Mouse (Mus musculus) cerebral cortex, adult 2 months (tissue): ENCODE measurements around the gene Rin2.

Source experiments
- WGBS: fragments of 180-500 bp; shearing (Covaris S2); methylation state at CpG from one replicate; pipeline ENCODE4 v1.1.7; 2018; 5-methylcytosine and 5-hydroxymethylcytosine counted together

Rin2 gene

GRCm38 (mm10) chr2:145683536-145683935 lies 8.5 kb downstream of the Rin2 start:
- WGBS: 50% methylated on average over 3 of the region's 3 CpGs

DNA sequence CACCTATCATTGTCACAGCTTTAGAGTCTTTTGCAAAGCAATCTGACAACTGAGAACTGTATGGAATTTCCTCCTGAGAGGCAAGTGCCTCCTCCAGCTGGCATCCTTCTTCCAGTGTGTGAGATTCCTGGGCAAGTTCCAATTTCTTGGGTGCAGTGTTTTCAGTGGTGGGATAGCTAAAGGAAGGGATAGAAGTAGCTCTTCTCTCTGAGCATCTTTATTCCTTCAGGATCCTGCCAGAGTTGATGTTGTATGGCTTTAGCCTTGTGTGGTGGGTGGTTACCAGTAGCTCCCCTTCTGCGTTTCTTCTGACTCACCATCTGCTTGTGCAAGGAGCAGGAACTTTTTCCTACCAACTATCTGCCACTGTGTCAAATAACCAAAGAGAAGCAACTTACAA lies 9.1 kb downstream of the Rin2 start:
- 39% methylated on average over 1 of the region's 1 CpGs for WGBS

DNA sequence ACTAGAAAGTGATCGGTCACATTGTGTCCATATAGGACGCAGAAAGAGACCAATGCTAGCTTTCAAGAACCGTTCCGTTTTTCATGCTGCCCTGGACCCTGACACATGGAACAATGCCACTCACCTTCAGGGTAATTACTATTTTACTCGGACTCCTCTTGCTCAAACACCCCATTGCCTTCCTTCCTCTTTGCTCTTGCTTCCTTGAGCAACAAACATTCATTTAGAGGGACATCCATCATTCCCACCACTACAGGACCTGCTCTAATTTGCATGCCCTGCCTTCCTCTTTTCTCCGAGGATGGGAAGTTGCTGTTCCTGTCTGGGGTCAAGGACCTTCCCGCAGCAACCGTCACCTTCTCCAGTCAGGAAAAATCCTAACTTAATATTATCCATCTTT lies 9.9 kb downstream of the Rin2 start:
- 73% methylated on average over 8 of the region's 8 CpGs for WGBS

DNA sequence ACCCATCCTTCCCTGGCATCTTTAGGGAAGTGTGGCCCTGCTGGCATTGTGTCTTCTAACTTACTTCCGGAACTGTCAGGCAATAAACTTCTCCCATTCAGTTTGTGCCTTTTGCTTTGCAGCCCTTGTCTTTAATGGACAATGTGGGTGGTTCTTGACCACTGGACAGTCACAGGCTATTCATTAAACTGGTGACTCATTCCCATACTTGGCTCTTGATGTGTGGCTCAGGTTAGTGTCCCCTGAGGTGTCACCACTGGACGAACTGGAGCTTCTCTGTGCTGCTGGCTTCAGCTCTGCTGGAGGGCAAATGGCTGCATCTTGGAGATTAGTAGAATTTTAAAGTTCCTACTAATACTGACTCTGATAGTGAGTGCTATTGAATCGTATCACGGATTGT lies 11.0 kb downstream of the Rin2 start:
- WGBS: 92% methylated on average over 4 of the region's 4 CpGs

DNA sequence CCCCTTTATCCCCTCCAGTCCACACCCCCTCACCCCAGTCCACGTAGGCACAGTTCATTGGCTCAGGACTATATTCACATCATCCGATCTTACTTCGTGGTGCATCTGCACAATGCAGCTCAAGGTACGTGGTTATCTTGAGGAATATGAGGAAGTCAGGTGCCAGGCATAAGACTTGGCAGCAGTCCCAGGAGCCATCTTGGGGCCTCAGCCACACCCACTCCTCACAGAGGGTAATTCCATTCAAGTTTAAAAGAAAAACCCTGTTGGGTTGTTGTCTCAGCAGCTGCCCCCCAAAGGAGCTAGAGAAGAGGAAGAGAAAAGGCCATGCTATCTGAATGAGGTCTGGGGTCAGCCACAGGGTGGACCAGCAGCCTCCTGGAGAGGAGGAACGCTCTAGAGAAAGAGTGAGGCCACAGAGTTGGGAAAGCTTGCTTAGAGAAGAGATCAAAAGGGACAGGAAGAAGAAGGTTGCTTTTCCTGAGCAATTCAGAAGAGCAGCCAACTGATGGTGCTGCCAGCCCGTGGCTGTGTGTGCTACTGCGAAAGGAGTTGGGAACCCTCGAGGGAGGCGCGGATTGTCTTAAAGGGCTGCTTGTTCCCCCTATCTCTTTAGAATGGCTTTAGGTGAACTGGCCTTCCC lies 16.5 kb downstream of the Rin2 start:
- WGBS: 88% methylated on average over 10 of the region's 10 CpGs

DNA sequence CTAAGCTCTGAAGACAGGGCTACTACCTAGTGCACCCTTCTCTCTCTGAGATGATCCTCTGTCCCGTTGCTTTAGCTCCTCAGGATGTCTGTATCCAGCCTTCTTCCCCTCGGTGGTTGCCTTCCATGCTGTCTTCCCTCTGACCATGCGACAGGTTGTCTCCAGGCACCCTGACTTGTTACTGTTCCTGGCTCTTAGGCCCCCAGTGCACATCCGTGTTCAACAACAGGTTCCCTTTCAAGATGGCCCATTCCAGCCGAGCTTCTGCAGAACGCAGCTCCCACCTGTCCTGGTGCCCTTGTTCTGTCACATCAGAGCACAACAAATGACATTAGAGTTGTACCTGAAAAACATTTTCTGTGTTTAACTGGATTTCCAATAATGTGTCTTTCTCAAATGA lies 22.1 kb downstream of the Rin2 start:
- WGBS: 90% methylated on average over 6 of the region's 6 CpGs

- 40% methylated on average over 6 of the region's 6 CpGs for whole genome bisulfite sequencing
Measured at GRCm38 (mm10) chr2:145699414-145700071, 24.5 kb downstream of the Rin2 start.

DNA sequence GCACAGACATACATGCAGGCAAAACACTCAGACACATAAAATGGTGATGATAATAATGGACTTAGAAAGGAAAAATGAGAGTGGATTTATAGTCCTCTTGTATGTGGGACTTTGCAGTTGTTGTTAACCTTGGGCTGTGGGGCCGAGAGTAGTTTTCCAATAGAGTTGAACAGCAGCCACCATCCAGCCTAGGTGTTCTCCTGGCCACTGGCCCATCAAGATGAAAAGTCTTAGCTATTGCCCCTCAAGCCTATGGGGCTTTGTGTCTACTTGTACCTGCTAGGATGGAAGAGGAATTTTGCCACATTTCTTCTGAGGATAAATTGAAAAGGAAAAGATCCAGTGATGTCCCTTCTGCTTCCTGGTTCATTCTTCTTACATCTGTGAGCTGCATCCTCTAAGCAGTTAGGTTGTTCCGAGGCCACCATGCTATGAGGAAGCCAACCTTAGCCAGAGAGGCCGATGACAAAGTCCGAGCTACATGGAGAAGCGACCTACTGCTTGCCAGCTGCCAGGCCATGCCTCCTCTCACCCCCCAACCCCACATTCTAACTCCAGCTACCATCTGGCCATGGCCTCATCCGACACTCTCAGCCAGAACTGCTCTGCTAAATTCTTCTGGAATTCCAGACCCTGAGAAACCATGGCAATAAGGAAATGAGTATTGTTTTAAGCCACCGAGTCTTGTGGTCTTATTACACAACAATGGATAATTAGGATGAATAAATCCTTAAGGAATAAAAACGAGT lies 25.4 kb downstream of the Rin2 start:
- 62% methylated on average over 8 of the region's 8 CpGs for WGBS

- 72% methylated on average over 12 of the region's 12 CpGs for WGBS
Measured at GRCm38 (mm10) chr2:145701605-145702335, 26.8 kb downstream of the Rin2 start.

DNA sequence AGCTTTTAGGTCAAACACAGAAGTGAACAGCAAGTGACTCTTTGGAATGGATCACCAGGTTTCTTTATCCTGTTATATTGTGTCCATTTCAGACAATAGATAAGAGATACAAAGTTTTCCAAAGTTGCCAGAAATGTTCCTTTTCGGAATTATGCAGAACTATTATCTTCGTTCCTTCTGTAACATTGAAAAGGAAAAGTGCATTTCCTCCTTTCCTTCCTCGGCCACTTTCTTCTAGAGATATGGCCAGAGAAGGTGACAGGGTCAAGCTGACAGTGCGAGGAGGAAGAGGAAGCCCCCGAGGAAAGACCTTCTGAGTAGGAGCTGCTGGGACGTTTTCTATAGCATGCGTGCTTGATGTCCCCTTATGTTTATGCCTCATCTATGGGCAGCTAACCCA lies 29.7 kb downstream of the Rin2 start:
- WGBS: 82% methylated on average over 7 of the region's 7 CpGs

DNA sequence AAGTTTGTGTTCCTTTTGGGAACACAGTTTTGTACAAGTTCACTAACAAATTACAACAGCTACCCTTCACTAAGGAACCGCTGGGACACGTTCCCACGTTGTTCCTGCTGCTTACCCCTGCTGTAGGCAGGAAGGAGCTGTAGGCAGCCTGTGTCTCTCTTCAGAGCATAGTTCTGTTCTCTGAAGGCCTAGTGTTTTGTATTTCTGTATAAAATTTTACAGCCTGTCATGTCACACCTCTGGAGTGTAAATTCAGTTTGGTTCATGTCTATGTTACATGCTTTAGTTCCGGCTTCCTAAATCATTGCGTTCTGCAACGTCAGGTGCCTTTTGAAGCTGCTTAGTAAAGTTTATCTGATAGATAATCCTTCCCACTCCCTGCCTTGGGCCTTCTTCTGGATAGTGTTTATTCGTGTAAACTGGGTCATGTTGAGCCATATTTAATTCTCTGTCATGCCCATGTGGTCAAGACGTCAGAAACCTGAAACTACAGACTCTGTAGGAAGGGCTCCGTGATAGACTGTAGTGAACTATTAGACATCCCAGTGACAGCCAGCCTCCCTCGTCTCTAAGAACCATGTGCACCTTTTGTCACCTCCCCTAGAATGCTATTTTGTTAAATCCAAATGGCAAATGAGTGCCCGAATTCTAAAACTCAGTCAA lies 34.8 kb downstream of the Rin2 start:
- WGBS: 83% methylated on average over 11 of the region's 11 CpGs

DNA sequence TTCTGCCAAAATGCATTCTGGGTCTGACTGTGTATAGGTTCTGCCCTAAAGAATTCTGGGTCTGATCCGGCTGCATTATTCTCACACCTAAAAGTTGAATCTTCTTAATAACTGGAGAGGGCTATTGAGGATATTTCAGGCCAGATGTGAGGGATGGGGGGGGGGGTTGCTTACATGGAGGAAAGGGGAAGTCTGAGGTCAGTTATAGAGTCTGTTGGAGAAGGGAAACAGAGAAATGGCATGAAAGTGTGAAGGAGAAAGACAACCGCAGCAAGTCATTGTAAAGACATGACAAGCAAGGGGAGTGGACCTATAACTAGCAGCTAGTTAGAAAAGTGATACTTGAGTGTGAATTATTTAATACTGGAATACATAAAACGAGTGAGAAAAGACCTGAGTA lies 36.5 kb downstream of the Rin2 start:
- 89% methylated on average over 3 of the region's 3 CpGs for WGBS

DNA sequence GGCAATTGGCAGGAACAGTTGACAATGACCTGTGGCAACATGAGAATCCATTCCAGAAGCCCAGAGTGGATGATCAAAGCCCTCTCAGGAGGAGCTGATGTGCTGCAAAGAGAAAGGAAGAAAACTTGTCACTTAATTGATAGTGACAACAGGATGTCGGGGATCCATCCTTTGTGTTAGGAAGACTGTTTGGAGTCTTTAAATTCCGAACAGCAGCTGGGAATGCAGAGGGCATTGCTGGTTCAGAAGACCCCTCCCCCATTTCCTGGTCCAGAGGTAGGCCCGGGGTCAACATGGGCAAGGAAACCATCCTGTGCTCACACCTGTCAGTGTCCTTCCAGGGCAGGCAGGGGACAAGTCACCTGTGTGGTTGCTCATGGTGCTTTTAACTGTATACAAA lies 37.0 kb downstream of the Rin2 start:
- 70% methylated on average over 3 of the region's 3 CpGs for WGBS

GRCm38 (mm10) chr2:145717539-145717938 lies 42.5 kb downstream of the Rin2 start:
- 90% methylated on average over 1 of the region's 1 CpGs for WGBS

DNA sequence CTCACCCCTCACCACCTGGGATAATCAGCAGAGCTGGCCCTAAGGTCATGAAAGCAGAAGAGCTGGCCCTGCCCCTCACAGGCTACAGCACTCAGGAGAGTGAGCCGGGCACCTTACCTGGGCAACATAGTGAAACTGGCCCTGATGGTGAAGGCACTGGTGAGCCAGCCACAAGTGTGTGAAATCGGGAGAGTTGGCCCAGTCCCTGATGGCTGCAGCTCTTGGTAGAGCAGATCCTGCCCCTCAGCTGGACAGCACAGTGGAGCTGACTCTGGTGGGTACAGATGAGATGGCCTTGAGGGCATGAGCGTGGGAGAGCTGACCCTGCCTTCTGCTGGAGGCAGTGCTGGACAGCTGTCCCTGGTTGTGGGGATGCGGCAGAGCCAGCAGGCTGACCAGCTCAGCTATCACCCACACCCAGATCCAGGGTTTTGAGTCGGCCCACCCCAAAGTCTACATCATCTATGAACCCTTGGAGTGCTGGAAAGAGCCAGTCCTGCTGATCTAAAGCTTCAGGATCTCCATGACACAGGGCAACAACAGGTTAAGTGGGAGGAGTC lies 43.7 kb downstream of the Rin2 start:
- 90% methylated on average over 5 of the region's 5 CpGs for WGBS

DNA sequence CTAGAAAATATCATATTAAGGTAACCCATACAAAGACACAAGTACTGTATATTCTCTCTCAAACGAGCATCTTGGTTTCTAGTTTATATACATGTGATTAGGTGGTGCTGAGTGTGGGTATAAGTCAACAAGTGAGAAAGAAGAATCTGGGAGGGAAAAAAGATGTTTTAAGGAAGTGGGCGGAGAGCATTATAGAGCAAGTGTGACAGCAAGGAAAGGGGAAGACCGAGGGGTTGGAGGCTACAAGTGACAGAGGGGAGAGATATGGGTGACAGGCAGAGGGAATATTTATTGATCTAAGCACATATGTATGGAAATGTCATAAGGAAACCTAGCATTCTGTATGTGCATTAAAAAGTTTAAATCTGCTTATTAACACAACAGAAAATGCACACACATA lies 45.1 kb downstream of the Rin2 start:
- WGBS: 78% methylated on average over 3 of the region's 3 CpGs

DNA sequence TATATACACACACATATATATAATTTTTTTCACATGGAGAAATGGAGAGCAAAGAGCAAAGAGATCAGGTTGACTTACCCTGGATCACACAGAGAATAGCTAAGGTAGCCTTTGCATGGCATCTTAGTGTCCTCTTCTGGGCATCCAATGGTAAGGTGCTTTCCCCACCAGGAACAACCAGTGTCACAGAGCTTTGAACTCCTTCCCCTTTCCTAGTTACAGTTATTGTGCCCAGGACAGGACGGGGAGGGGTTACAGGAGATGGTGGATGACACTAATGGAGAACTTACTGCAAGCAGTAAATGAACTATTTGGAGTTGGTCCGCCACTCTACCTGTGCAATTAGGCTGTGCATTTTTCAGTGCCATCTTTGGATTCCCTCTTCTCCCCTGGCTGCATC lies 45.7 kb downstream of the Rin2 start:
- WGBS: 90% methylated on average over 2 of the region's 2 CpGs

GRCm38 (mm10) chr2:145722304-145722703 lies 47.3 kb downstream of the Rin2 start:
- 60% methylated on average over 2 of the region's 2 CpGs for WGBS

DNA sequence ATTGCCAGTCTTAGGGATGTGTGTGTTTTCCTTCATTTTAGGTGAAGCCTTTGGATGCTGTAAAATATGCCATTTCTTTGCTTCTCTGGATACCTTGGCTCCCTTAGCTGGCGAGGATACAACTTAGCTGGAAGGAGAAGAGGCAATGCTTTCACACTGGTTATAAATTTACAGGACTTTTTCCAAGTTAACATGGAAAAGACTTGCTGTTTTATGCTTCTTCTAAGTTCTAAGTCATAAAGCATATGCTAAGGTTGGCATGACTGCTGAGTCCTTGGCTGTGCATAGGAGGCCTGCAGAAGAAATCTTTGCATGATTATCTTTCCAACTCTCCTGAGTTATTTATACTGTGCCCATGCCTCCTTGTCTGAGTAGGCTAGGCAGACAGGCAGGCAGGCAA lies 49.3 kb downstream of the Rin2 start:
- 56% methylated on average over 1 of the region's 1 CpGs for WGBS

DNA sequence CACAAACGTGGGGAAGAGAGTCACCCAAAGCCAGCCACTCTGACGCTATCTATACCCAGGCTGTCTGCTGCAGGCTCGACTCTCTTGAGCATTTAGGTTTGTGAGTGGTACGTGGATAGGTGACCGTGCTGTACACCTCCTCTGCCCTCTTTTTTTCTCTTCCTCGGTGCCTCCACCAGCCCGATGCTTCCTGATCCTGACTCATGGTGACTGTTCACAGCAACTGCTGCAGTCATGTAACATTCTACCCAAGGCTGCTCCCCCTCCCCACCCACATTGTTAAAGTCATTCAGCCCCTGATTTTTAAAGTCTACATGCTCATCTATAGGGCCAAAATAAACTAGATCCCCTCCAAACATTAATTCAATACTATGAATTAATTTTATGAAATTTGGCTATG lies 54.4 kb downstream of the Rin2 start:
- 65% methylated on average over 7 of the region's 7 CpGs for WGBS

DNA sequence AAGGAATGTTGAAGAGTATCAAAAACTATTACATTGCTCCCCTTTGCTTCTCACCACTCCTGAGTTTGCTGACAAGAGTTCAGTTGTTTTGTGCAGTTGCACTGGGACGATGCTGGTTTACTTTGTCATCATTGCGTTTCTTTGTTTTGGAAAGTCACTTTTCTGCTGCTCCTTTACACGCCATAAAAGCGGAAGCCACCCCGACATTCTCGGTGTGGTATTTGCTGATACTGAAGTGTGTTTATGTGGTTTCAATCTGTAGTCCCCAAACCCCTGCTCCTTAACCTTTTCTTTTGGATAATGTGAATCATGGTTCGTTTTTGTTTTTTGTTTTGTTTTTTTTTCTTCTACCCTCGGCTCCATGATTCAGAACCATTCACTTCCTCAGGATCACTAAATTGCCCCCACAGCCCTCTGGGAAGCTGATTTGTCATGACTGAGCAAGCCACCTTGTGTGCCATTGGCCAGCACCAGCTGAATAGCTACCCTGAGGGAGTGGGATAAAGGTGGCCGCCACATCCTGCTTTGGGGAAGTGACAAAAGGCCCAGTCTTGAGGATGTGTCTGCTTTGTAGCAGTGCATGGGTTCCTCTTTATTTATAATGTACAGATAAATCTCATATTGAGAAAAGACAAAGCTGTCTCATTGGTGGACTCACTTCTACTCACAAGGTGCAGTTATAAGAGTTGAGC lies 55.3 kb downstream of the Rin2 start:
- 87% methylated on average over 9 of the region's 9 CpGs for WGBS
